Mouse (Mus musculus): ENCODE results near the gene Vmp1. TPM values are rescaled to one million over a fixed set of nuclear protein-coding genes. Genes with fewer than 3 reads are reported as not detected.

The Vmp1 gene
- polyA plus RNA-seq, 2 experiments, result 49.5 to 98.3 TPM

DNA sequence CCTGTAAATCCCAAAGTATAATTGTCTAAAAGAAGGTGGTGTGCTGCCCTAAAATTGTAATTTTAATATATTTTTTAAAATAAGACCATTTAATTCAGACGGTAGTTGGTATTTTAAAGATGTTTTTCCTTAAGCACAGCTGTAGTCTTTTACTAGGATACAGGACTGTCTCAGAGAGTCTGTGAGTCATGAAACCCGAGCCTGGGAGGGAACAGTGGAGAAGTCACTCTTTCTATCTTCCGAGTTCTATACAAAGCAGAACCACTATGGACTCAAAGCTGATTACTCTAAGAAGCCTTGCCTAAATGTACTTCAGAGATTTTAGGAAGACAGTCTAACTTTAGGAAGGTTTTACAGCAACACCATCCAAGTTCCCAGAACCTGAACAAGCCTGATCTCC, 81.5 kb downstream of the Vmp1 start:
- no peak overlapping the region for H3K27ac ChIP-seq (replicated peaks; ENCODE audit: low read depth, low read length)
- no peak overlapping the region for H3K9ac ChIP-seq (ENCODE audit: low read depth, low read length, severe bottlenecking)
- H3K4me3 ChIP-seq (replicated peaks; ENCODE audit: low read length), result no peak overlapping the region
- DNase-seq (ENCODE audit: low spot score) (no peak), ATAC-seq (ENCODE audit: low FRiP score, low read depth) (no peak)
- no peaks in the 10 kb centered on the region for H3K9me3 ChIP-seq (ENCODE audit: control insufficient read depth, low read length)
- 48% methylated on average over 3 of the region's 3 CpGs for WGBS
- no peak overlapping the region for H3K4me2 ChIP-seq (replicated peaks; ENCODE audit: low read depth, low read length, severe bottlenecking)
- TF ChIP-seq POLR2A (IDR thresholded peaks at IDR 0.05; ENCODE audit: borderline replicate concordance, extremely low read depth, insufficient read depth, insufficient read length), result no peak
- peaks cover 15% of the 10 kb centered on the region for H3K36me3 ChIP-seq (ENCODE audit: control insufficient read depth, insufficient read depth, low read length)
- no peaks in the 10 kb centered on the region for H3K27me3 ChIP-seq (ENCODE audit: control insufficient read depth, insufficient read depth, low read length)
- H3K4me1 ChIP-seq (ENCODE audit: control insufficient read depth, insufficient read depth, low read length), result no peaks in the 10 kb centered on the region

DNA sequence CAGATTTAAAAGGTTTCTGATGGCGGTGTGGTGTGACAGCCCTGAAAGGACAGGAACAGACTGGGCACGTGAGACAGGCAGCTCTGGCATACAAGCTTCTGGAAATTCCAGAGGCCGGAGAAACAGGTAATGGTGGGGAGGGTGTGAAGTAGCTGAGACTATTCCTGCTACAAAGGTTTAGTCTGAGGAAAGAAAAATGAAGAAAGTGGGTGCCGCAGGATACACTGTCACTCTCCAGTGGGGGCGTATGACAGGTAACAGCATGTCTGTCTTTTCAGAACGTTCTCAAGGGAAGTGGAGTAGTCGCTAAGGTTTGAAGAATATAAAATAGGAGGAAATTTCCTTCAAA, 83.5 kb downstream of the Vmp1 start:
- Histone ChIP-seq H3K4me3 (replicated peaks; ENCODE audit: low read length) (no peak overlapping the region), H3K27ac (replicated peaks; ENCODE audit: low read depth, low read length) (no peak overlapping the region), H3K36me3 (ENCODE audit: control insufficient read depth, insufficient read depth, low read length) (0 out of 2 replicates have a peak, but pooled peaks cover 8% of the 10 kb centered on the region), H3K4me2 (replicated peaks; ENCODE audit: low read depth, low read length, severe bottlenecking) (no peak overlapping the region), H3K9ac (ENCODE audit: low read depth, low read length, severe bottlenecking) (no peak overlapping the region), H3K9me3 (ENCODE audit: control insufficient read depth, low read length) (no peaks in the 10 kb centered on the region), H3K4me1 (ENCODE audit: control insufficient read depth, insufficient read depth, low read length) (no peaks in the 10 kb centered on the region), H3K27me3 (ENCODE audit: control insufficient read depth, insufficient read depth, low read length) (no peaks in the 10 kb centered on the region)
- DNase-seq (ENCODE audit: low spot score) (no peak), ATAC-seq (ENCODE audit: low FRiP score, low read depth) (no peak)
- no peak for TF ChIP-seq POLR2A (IDR thresholded peaks at IDR 0.05; ENCODE audit: borderline replicate concordance, extremely low read depth, insufficient read depth, insufficient read length)
- 75% methylated on average over 7 of the region's 7 CpGs for WGBS

DNA sequence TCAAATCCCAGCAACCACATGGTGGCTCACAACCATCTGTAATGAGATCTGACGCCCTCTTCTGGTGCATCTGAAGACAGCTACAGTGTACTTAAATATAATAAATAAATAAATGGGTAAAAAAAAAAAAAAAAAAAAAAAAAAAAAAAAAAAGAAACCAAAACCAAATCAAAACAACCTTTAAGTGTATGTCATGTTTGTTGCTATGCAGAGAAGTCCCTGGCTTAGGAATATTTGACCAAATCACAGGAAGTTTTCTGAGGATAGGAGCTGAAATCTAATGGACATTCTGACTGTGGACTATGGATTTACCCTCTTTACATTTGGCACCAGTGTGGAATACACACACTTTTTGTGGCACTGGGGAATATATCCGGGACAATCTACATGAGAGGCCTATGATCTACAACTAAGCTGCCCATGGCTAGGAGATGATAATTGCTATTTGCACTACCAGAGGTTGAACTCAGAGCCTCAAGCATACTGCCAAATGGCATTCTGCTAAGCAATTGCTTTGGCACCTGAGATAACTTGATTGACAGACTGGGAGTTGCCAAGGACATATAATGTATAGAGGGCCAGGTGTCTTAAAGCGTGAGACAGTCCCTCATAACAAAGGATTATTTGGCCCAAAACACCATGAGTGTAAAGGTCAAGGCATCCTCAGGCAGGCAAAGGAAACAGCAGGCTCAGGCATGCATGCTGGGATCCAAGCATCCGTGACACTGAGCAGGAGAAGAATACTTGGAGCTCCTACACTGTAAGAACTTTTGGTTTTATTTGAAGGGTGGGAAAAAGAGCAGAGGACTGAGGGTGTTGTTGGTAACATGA, 84.0 kb downstream of the Vmp1 start:
- TF ChIP-seq POLR2A (IDR thresholded peaks at IDR 0.05; ENCODE audit: borderline replicate concordance, extremely low read depth, insufficient read depth, insufficient read length), result no peak
- H3K9ac ChIP-seq (ENCODE audit: low read depth, low read length, severe bottlenecking), result no peak overlapping the region
- no peak overlapping the region for H3K27ac ChIP-seq (replicated peaks; ENCODE audit: low read depth, low read length)
- no peak overlapping the region for H3K4me3 ChIP-seq (replicated peaks; ENCODE audit: low read length)
- H3K27me3 ChIP-seq (ENCODE audit: control insufficient read depth, insufficient read depth, low read length), result no peaks in the 10 kb centered on the region
- 72% methylated on average over 4 of the region's 4 CpGs for WGBS
- no peak for DNase-seq (ENCODE audit: low spot score)
- ATAC-seq (ENCODE audit: low FRiP score, low read depth), result no peak
- no peaks in the 10 kb centered on the region for H3K4me1 ChIP-seq (ENCODE audit: control insufficient read depth, insufficient read depth, low read length)
- H3K9me3 ChIP-seq (ENCODE audit: control insufficient read depth, low read length), result no peaks in the 10 kb centered on the region
- H3K4me2 ChIP-seq (replicated peaks; ENCODE audit: low read depth, low read length, severe bottlenecking), result no peak overlapping the region
- H3K36me3 ChIP-seq (ENCODE audit: control insufficient read depth, insufficient read depth, low read length), result 0 out of 2 replicates have a peak, but pooled peaks cover 8% of the 10 kb centered on the region

DNA sequence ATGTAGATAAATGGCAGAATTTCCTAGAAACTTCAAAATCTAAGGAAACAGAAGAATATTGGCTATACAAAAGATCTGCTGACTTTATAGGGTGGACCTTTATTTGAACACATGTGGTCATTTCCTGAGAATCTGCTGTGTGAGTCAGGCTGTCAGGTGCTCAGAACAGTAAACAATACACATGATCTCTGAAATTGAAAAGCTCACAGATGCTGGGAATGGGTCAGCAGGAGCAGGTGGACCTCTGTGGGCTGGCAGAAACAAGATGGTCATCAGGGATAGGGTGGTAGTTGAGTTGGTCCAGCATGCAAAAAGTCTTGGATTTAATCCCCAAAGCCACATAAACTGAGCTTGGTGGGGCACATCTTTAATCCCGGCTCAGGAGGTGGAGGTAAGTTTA, 85.1 kb downstream of the Vmp1 start:
- Histone ChIP-seq H3K9ac (ENCODE audit: low read depth, low read length, severe bottlenecking) (no peak overlapping the region), H3K4me3 (replicated peaks; ENCODE audit: low read length) (no peak overlapping the region), H3K4me1 (ENCODE audit: control insufficient read depth, insufficient read depth, low read length) (no peaks in the 10 kb centered on the region), H3K27ac (replicated peaks; ENCODE audit: low read depth, low read length) (no peak overlapping the region), H3K4me2 (replicated peaks; ENCODE audit: low read depth, low read length, severe bottlenecking) (no peak overlapping the region), H3K9me3 (ENCODE audit: control insufficient read depth, low read length) (no peaks in the 10 kb centered on the region), H3K36me3 (ENCODE audit: control insufficient read depth, insufficient read depth, low read length) (0 out of 2 replicates have a peak, but pooled peaks cover 11% of the 10 kb centered on the region), H3K27me3 (ENCODE audit: control insufficient read depth, insufficient read depth, low read length) (no peaks in the 10 kb centered on the region)
- ATAC-seq (ENCODE audit: low FRiP score, low read depth), result no peak
- no peak for TF ChIP-seq POLR2A (IDR thresholded peaks at IDR 0.05; ENCODE audit: borderline replicate concordance, extremely low read depth, insufficient read depth, insufficient read length)
- 91% methylated on average over 1 of the region's 1 CpGs for WGBS
- no peak for DNase-seq (ENCODE audit: low spot score)

DNA sequence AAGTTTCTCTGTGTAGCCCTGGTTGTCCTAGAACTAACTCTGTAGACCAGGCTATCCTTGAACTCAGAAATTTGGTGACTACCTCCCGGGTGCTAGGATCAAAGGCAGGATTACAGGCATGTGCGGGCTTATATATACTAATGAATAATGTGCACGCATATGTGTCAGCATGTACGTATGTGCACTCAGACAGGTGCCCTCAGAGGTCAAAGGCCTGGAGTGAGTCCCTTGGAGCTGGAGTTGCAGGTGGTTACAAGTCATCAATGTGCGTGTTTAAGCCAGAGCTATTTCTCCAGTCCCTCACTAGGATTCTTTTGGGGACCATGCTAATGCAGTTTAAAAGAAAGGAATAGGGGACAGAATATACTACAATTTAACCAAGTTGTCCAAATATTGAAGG, 85.5 kb downstream of the Vmp1 start:
- Histone ChIP-seq H3K36me3 (ENCODE audit: control insufficient read depth, insufficient read depth, low read length) (0 out of 2 replicates have a peak, but pooled peaks cover 11% of the 10 kb centered on the region), H3K27ac (replicated peaks; ENCODE audit: low read depth, low read length) (no peak overlapping the region), H3K9ac (ENCODE audit: low read depth, low read length, severe bottlenecking) (no peak overlapping the region), H3K4me2 (replicated peaks; ENCODE audit: low read depth, low read length, severe bottlenecking) (no peak overlapping the region), H3K9me3 (ENCODE audit: control insufficient read depth, low read length) (no peaks in the 10 kb centered on the region), H3K4me1 (ENCODE audit: control insufficient read depth, insufficient read depth, low read length) (no peaks in the 10 kb centered on the region), H3K27me3 (ENCODE audit: control insufficient read depth, insufficient read depth, low read length) (no peaks in the 10 kb centered on the region), H3K4me3 (replicated peaks; ENCODE audit: low read length) (no peak overlapping the region)
- DNase-seq (ENCODE audit: low spot score), result no peak
- no peak for ATAC-seq (ENCODE audit: low FRiP score, low read depth)
- no peak for TF ChIP-seq POLR2A (IDR thresholded peaks at IDR 0.05; ENCODE audit: borderline replicate concordance, extremely low read depth, insufficient read depth, insufficient read length)
- WGBS, result 81% methylated on average over 5 of the region's 5 CpGs
